Mouse (Mus musculus) spleen, adult 2 months (tissue): Measurements from ENCODE around the gene B9d2. TPM values are rescaled to one million over a fixed set of nuclear protein-coding genes. Genes with fewer than 3 reads are reported as not detected.

ENCODE experiments used
- DNase-seq, 2 experiments: peaks; one replicate each; pipeline versions ENCODE4 v3.0.0 to v3.0.0-alpha.2; 2012 to 2021; ENCODE audit warnings: low spot score in 2 of 2, low read depth in 1 of 2
- H3K27ac ChIP-seq: fragments of 200-500 bp; 2 replicates; pipeline ENCODE4 v1.5.1; 2012; ENCODE audit warnings: low read length, inconsistent platforms; ENCODE audit not compliant: insufficient read depth
- H3K27me3 ChIP-seq: fragments of 200-500 bp; 2 replicates; pipeline ENCODE4 v1.6.1; 2012; ENCODE audit warnings: mild to moderate bottlenecking, moderate library complexity, low read length, inconsistent platforms; ENCODE audit not compliant: control insufficient read depth, insufficient read depth
- H3K36me3 ChIP-seq: fragments of 200-500 bp; 2 replicates; pipeline ENCODE4 v1.6.1; 2012; ENCODE audit warnings: mild to moderate bottlenecking, low read length, inconsistent platforms; ENCODE audit not compliant: control insufficient read depth, insufficient read depth
- H3K4me1 ChIP-seq: fragments of 200-500 bp; 2 replicates; pipeline ENCODE4 v1.6.1; 2011; ENCODE audit warnings: inconsistent platforms; ENCODE audit not compliant: control insufficient read depth, insufficient read depth, insufficient read length
- H3K4me3 ChIP-seq: fragments of 200-500 bp; 2 replicates; pipeline ENCODE4 v1.5.1; 2011; ENCODE audit warnings: mild to moderate bottlenecking, inconsistent platforms; ENCODE audit not compliant: insufficient read depth, insufficient read length; ENCODE audit errors: extremely low read depth
- CTCF ChIP-seq: fragments of 200-500 bp; IDR thresholded peaks from 2 replicates; pipeline ENCODE4 v1.5.1; 2011; ENCODE audit warnings: mild to moderate bottlenecking, inconsistent platforms; ENCODE audit not compliant: insufficient read depth, insufficient read length, insufficient replicate concordance; ENCODE audit errors: extremely low read depth
- POLR2A ChIP-seq: fragments of 200-500 bp; IDR thresholded peaks from 2 replicates; pipeline ENCODE4 v1.6.1; 2011; ENCODE audit warnings: low read depth, low read length, inconsistent platforms
- WGBS: fragments of 180-500 bp; shearing (Covaris S2); methylation state at CpG from one replicate; pipeline ENCODE4 v1.1.7; 2018; 5-methylcytosine and 5-hydroxymethylcytosine counted together
- polyA plus RNA-seq: library from polyadenylated mRNA; depleted of rRNA; stranded (reverse); fragments of >200 nt; gene quantifications from 2 replicates; pipeline ENCODE4 v1.2.3, GENCODE M21; 2012

B9d2 gene
- polyA plus RNA-seq, 1 experiment, result 72.0 TPM

DNA sequence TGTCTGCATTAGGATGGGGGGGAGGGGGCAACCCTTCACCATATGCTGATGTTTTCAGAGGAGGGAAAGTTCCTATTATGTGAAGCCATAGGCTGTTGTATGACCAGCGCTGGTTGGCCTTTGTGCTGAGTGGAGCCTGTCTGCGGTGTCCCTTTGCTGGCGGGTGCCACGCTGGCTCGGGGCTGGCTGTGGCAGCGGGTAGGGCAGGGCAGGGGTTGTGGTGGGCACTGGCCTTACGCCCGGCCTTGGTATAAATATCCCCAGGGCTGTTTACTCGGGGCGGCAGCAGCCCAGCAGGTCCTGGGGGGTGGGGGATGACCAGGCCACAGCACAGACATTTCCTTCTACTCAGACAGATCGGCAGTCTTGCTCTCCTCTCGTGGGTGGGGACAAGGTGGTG is 29.4 kb downstream of the B9d2 start:
- DNase-seq, result peak in 1 of 2 experiments; percentile 4
- TF ChIP-seq CTCF (no peak), POLR2A (no peak)
- H3K36me3 ChIP-seq, result peaks cover 31% of the 10 kb centered on the region
- H3K27ac ChIP-seq, result peak overlapping the region; percentile 56; the same call in 1 of the 2 replicates
- WGBS, result 17% methylated on average over 12 of the region's 12 CpGs
- no peak overlapping the region for H3K4me3 ChIP-seq
- H3K27me3 ChIP-seq, result no peaks in the 10 kb centered on the region
- peaks cover 50% of the 10 kb centered on the region for H3K4me1 ChIP-seq

DNA sequence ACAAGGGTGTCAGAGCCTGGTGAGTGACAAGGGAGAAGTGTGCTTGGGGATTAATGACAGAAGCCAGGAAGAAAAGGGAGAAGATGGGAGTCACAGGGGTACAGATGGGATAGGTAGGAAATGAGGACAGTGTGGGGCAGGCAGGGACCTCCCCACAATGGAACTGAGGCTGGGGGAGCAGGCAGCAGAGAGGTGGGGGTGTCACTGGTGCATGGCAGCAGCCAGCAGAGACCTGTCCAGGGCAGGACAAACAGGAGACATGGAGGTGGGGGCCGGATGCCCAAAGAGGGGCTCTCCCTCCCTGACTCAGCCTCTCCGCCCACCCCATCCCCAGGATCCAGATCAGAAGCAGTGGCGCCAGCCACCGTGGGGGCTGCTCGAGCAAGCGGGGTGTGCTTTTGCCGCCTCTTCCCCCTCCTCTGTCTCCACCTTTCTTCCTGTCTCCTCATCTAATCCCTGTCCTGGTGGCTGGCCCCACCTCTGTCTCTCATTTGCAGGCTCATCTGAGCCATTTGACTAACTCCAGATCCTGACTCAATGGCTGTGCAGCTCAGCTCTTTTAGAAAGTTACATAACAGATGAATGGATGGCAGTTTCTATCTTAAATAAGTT is 30.0 kb downstream of the B9d2 start:
- Histone ChIP-seq H3K4me3 (no peak overlapping the region), H3K27me3 (no peaks in the 10 kb centered on the region), H3K27ac (peak overlapping the region; percentile 56), H3K4me1 (peaks cover 44% of the 10 kb centered on the region), H3K36me3 (peaks cover 31% of the 10 kb centered on the region)
- 29% methylated on average over 6 of the region's 7 CpGs for WGBS
- peak in 1 of 2 experiments; percentile 18 for DNase-seq
- TF ChIP-seq POLR2A (no peak), CTCF (no peak)

DNA sequence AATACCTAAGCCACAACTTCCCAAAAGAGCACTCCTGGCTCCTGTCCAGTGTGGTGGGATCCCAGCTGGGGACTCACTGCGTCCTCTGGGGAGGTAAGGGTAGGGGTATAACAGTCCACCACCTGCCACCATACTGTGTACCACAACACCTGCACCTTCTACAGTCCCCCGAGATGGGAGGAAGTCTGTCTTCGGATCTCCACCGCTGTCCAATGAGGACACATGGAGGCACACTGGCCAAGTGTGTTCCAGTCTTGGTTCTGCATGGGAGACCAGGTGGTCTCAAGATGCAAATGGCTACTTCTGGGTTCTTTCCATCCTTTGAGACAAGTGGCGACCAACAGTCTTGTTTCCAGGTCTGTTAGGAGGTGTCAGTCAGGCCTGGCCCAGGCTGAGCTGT is 30.6 kb downstream of the B9d2 start:
- no peak for TF ChIP-seq POLR2A
- TF ChIP-seq CTCF, result no peak
- no peak overlapping the region for H3K4me3 ChIP-seq
- 27% methylated on average over 5 of the region's 5 CpGs for WGBS
- peak in 1 of 2 experiments; percentile 3 for DNase-seq
- H3K36me3 ChIP-seq, result peaks cover 35% of the 10 kb centered on the region
- peaks cover 40% of the 10 kb centered on the region for H3K4me1 ChIP-seq
- no peaks in the 10 kb centered on the region for H3K27me3 ChIP-seq
- H3K27ac ChIP-seq, result peak overlapping the region; percentile 9

DNA sequence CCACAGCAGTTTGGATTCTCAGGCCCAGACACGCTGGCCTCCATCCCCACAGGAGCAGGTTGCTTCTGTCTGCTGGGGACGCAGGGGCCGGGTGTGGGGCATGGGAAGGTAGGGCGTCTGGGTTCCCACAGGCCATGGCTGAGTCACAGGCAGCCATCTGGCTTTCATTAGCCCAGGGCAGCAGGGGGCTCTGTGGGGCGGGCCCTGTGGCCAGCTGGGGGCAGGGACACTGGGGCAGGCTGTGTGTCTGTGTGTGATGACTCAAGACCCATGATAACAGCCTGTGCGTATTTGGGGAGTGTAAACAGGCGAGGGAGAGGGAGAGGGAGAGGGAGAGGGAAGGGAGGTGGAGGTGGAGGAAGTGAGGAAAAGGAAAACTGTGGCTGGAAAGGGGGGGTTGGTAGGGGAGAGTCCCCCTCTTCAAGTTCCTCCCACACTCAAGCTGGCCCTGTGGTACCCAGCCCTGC is 31.2 kb downstream of the B9d2 start:
- peaks cover 34% of the 10 kb centered on the region for H3K4me1 ChIP-seq
- peak overlapping the region; percentile 9; the same call in 1 of the 2 replicates for H3K27ac ChIP-seq
- 24% methylated on average over 7 of the region's 7 CpGs for WGBS
- TF ChIP-seq POLR2A (no peak), CTCF (no peak)
- no peak overlapping the region for H3K4me3 ChIP-seq
- H3K36me3 ChIP-seq, result peaks cover 35% of the 10 kb centered on the region
- no peaks in the 10 kb centered on the region for H3K27me3 ChIP-seq
- peak in 1 of 2 experiments; percentile 7 for DNase-seq

DNA sequence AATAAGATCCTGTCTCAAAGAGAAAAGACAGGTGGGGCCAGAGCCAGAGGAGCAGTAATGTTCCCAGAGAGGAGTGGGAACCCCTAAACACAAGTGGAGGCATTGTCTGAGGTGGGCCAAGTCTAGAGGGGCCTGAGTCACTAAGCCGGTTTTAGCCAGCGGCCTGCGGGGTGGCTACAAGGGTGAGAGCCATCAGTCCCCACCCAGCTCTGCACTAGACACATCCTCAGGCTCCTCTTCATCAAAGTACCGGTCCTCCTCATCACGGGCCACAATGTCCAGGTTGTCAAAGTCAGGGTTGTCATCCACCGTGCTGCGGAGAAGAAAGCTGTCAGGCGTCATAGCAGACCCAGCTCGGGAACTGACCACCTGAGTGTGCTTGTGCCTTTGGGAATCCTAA is 32.2 kb downstream of the B9d2 start:
- peaks cover 35% of the 10 kb centered on the region for H3K36me3 ChIP-seq
- DNase-seq, result peak in 1 of 2 experiments; percentile 2
- no peaks in the 10 kb centered on the region for H3K27me3 ChIP-seq
- WGBS, result 93% methylated on average over 9 of the region's 9 CpGs
- TF ChIP-seq POLR2A (no peak), CTCF (no peak)
- no peak overlapping the region for H3K27ac ChIP-seq
- no peak overlapping the region for H3K4me3 ChIP-seq
- H3K4me1 ChIP-seq, result peaks cover 27% of the 10 kb centered on the region

DNA sequence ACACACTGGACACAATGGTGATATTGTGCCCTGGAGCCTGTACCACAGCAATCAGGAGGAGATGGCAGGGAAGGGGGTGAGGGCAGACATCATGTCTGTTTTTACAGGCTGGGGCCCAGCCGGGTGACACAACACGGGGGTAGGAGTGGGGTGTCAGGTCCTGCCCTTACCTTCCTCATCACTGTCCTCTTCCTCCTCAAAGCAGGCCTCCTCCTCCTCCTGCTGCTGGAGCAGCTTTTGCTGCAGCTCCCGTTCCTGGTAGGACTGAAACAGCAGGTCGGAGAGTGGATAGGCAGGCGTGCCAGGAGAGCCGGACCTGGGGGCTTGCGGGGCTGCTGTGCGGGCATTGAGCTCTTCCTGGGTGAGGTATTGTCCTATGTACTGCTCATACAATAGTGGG is 34.0 kb downstream of the B9d2 start:
- WGBS, result 94% methylated on average over 8 of the region's 8 CpGs
- no peak overlapping the region for H3K4me3 ChIP-seq
- H3K27ac ChIP-seq, result no peak overlapping the region
- no peaks in the 10 kb centered on the region for H3K27me3 ChIP-seq
- DNase-seq, result no peak
- peaks cover 35% of the 10 kb centered on the region for H3K36me3 ChIP-seq
- no peak for TF ChIP-seq POLR2A
- TF ChIP-seq CTCF, result no peak
- peaks cover 28% of the 10 kb centered on the region for H3K4me1 ChIP-seq

DNA sequence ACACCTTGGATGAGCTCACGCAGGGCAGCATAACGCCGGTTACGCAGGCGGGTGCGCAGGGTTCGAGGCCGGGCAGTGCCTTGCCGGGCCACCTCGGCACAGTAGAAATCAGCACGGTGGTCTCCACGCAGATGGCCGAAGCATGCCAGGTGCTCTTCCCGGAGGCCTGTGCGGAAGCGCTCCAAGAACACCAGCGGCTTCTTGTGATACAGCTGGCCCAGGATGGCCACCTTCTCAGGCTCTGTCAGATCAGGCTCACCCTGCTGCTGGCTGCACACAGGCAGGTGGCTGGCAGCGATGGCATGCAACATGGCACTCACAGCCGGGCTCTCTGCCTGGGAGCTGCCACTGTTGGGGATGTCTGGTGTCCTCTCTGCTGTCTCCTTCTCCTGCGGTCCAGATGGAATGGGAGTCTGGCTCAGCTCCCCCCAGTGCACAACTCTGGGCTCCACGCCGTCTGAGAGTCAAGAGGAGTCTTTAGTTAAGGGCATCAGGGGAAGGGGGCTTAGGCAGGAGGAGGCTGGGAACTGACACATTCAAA is 35.2 kb downstream of the B9d2 start:
- Histone ChIP-seq H3K4me3 (no peak overlapping the region), H3K27ac (no peak overlapping the region), H3K4me1 (peaks cover 17% of the 10 kb centered on the region), H3K36me3 (peaks cover 36% of the 10 kb centered on the region), H3K27me3 (no peaks in the 10 kb centered on the region)
- TF ChIP-seq CTCF (no peak), POLR2A (no peak)
- WGBS, result 97% methylated on average over 22 of the region's 22 CpGs
- DNase-seq, result peak in 1 of 2 experiments; percentile 2
